8 mouse cellular contexts compared by ENCODE assay signal in genomic region chr8:110901839-110902578, GRCm38 (mm10). TPM values are rescaled to one million over a fixed set of nuclear protein-coding genes. Genes with fewer than 3 reads are reported as not detected.
DNase-seq lines count a peak whose midpoint lies in the region; ATAC-seq and TF ChIP-seq lines count a peak whose summit lies in the region.

Fuk (minus strand) TSS chr8:110902488.

- peak; percentile 96 for ATAC-seq in embryonic facial prominence, embryonic 14.5 days (ENCODE audit: low read depth)
- peak; percentile 92 for ATAC-seq in limb, embryonic 14.5 days (ENCODE audit: low FRiP score, low read depth)
- peak; percentile 96 for ATAC-seq in midbrain, embryonic 16.5 days

- WGBS in bone marrow, adult 2 months: 4% methylated on average over 30 of the region's 30 CpGs
- WGBS in embryonic facial prominence, embryonic 14.5 days: 2% methylated on average over 30 of the region's 30 CpGs
- 2% methylated on average over 30 of the region's 30 CpGs for WGBS in limb, embryonic 14.5 days
- 3% methylated on average over 30 of the region's 30 CpGs for WGBS in midbrain, embryonic 16.5 days

- H3K4me3 ChIP-seq in bone marrow, adult 2 months (replicated peaks; ENCODE audit: control insufficient read depth, low read depth, low read length): peak within 1 kb of the TSS; percentile 84
- H3K4me3 ChIP-seq in embryonic facial prominence, embryonic 14.5 days (ENCODE audit: low read depth, low read length): peak within 1 kb of the TSS; percentile 74
- peak within 1 kb of the TSS; percentile 61 for H3K4me3 ChIP-seq in limb, embryonic 14.5 days (replicated peaks; ENCODE audit: low read length)
- peak within 1 kb of the TSS; percentile 73 for H3K4me3 ChIP-seq in midbrain, embryonic 16.5 days (ENCODE audit: low read depth, low read length)

- TF ChIP-seq POLR2A in bone marrow, adult 2 months (IDR thresholded peaks at IDR 0.05; ENCODE audit: borderline replicate concordance, control insufficient read depth, low read depth, low read length): peak; percentile 39; the same call in 1 of the 2 replicates
- TF ChIP-seq POLR2A in limb, embryonic 14.5 days (IDR thresholded peaks at IDR 0.05; ENCODE audit: borderline replicate concordance, extremely low read depth, insufficient read depth, insufficient read length): peak; percentile 66; the same call in 1 of the 2 replicates

- DNase-seq in A20 (ENCODE audit: low read depth, low spot score): peak; percentile 89
- peak; percentile 92 for DNase-seq in embryonic facial prominence, embryonic 14.5 days (ENCODE audit: low spot score)
- DNase-seq in heart, adult 8-10 months (ENCODE audit: low spot score): peak; percentile 76
- peak; percentile 92 for DNase-seq in kidney, adult 9 months
- peak; percentile 80 for DNase-seq in limb, embryonic 14.5 days (ENCODE audit: low spot score)
- peak; percentile 80 to 88 for DNase-seq in spleen, postnatal 10 days (ENCODE audit: low spot score in 2 of 2)

- no peaks in the 10 kb centered on the region for H3K27me3 ChIP-seq in embryonic facial prominence, embryonic 14.5 days (replicated peaks; ENCODE audit: control insufficient read depth, insufficient read depth, low read length)
- H3K27me3 ChIP-seq in limb, embryonic 14.5 days (ENCODE audit: control insufficient read depth, insufficient read depth, low read length): no peaks in the 10 kb centered on the region
- no peaks in the 10 kb centered on the region for H3K27me3 ChIP-seq in midbrain, embryonic 16.5 days (ENCODE audit: control insufficient read depth, insufficient read depth, low read depth, low read length)

- TF ChIP-seq CTCF in bone marrow, adult 2 months (IDR thresholded peaks at IDR 0.05; ENCODE audit: control insufficient read depth, insufficient read depth, low read length): no peak

- peaks cover 2% of the 10 kb centered on the region; the same call in 1 of the 2 replicates for H3K4me1 ChIP-seq in bone marrow, adult 2 months (ENCODE audit: control insufficient read depth, insufficient read depth, low read length)
- 0 out of 2 replicates have a peak, but pooled peaks cover 3% of the 10 kb centered on the region for H3K4me1 ChIP-seq in embryonic facial prominence, embryonic 14.5 days (ENCODE audit: control insufficient read depth, insufficient read depth, low read length)
- no peaks in the 10 kb centered on the region for H3K4me1 ChIP-seq in limb, embryonic 14.5 days (ENCODE audit: control insufficient read depth, insufficient read depth, low read length)
- H3K4me1 ChIP-seq in midbrain, embryonic 16.5 days (ENCODE audit: control insufficient read depth, insufficient read depth, low read length): peaks cover 5% of the 10 kb centered on the region

- H3K4me2 ChIP-seq in embryonic facial prominence, embryonic 14.5 days (ENCODE audit: low read depth, low read length): peak within 1 kb of the TSS; percentile 64
- peak within 1 kb of the TSS; percentile 55 for H3K4me2 ChIP-seq in limb, embryonic 14.5 days (replicated peaks; ENCODE audit: low read depth, low read length, severe bottlenecking)
- H3K4me2 ChIP-seq in midbrain, embryonic 16.5 days (ENCODE audit: low read length): peak within 1 kb of the TSS; percentile 56

- H3K9me3 ChIP-seq in embryonic facial prominence, embryonic 14.5 days (ENCODE audit: control insufficient read depth, low read length): no peaks in the 10 kb centered on the region
- no peaks in the 10 kb centered on the region for H3K9me3 ChIP-seq in limb, embryonic 14.5 days (ENCODE audit: control insufficient read depth, low read length)
- H3K9me3 ChIP-seq in midbrain, embryonic 16.5 days (replicated peaks; ENCODE audit: control insufficient read depth, low read length, poor library complexity, severe bottlenecking): no peaks in the 10 kb centered on the region

- no peak within 1 kb of the TSS for H3K27ac ChIP-seq in bone marrow, adult 2 months (ENCODE audit: control insufficient read depth, insufficient read depth, low read depth, low read length, poor library complexity)
- H3K27ac ChIP-seq in embryonic facial prominence, embryonic 14.5 days (replicated peaks; ENCODE audit: low read depth, low read length): no peak within 1 kb of the TSS
- no peak within 1 kb of the TSS for H3K27ac ChIP-seq in limb, embryonic 14.5 days (replicated peaks; ENCODE audit: low read depth, low read length)
- no peak within 1 kb of the TSS for H3K27ac ChIP-seq in midbrain, embryonic 16.5 days (ENCODE audit: low read length)

- peak within 1 kb of the TSS; percentile 85 for H3K9ac ChIP-seq in embryonic facial prominence, embryonic 14.5 days (ENCODE audit: low read depth, low read length)
- H3K9ac ChIP-seq in limb, embryonic 14.5 days (ENCODE audit: low read depth, low read length, severe bottlenecking): peak within 1 kb of the TSS; percentile 70
- H3K9ac ChIP-seq in midbrain, embryonic 16.5 days (ENCODE audit: low read depth, low read length): peak within 1 kb of the TSS; percentile 74

- H3K36me3 ChIP-seq in embryonic facial prominence, embryonic 14.5 days (ENCODE audit: control insufficient read depth, insufficient read depth, low read length): peaks cover 5% of the 10 kb centered on the region
- H3K36me3 ChIP-seq in limb, embryonic 14.5 days (ENCODE audit: control insufficient read depth, insufficient read depth, low read length): peaks cover 21% of the 10 kb centered on the region
- H3K36me3 ChIP-seq in midbrain, embryonic 16.5 days (ENCODE audit: control insufficient read depth, insufficient read depth, low read length): 0 out of 2 replicates have a peak, but pooled peaks cover 4% of the 10 kb centered on the region

RNA-seq across cellular contexts. Expression of gene Fuk, which starts in this region (rescaled TPM):
- polyA plus RNA-seq in bone marrow, adult 2 months (2011; ENCODE audit: insufficient read depth, insufficient read length, low replicate concordance, missing spikeins): 4.6 and 10.9 TPM in 2 replicates
- 7.6 and 9.2 TPM in 2 replicates for polyA plus RNA-seq in embryonic facial prominence, embryonic 14.5 days (2014; fragmentation: Nextera tagmentation; extraction: Ambion mirVana)
- total RNA-seq in heart, adult 8-10 months (2022): 1 to 10 TPM; 4.5 to 5.4 (median 4.6) TPM
- polyA plus RNA-seq in limb, embryonic 14.5 days (2012; rRNA removed): 16.2 and 22.4 TPM in 2 replicates
- 10.4 and 10.6 TPM in 2 replicates for polyA plus RNA-seq in limb, embryonic 14.5 days (2014; fragmentation: Nextera tagmentation; extraction: Ambion mirVana)
- 6.3 and 7.3 TPM in 2 replicates for polyA plus RNA-seq in midbrain, embryonic 16.5 days (2015; fragmentation: Nextera tagmentation; extraction: Ambion mirVana)
